Mouse (Mus musculus) cerebellum, postnatal 36 days (tissue): Measurements from ENCODE around the gene Elmo3.

ENCODE experiments used
- DNase-seq, 2 experiments: peaks; one replicate each; pipeline ENCODE4 v3.0.0; 2021 to 2022; ENCODE audit warnings: mixed read lengths in 2 of 2

The Elmo3 gene

DNA sequence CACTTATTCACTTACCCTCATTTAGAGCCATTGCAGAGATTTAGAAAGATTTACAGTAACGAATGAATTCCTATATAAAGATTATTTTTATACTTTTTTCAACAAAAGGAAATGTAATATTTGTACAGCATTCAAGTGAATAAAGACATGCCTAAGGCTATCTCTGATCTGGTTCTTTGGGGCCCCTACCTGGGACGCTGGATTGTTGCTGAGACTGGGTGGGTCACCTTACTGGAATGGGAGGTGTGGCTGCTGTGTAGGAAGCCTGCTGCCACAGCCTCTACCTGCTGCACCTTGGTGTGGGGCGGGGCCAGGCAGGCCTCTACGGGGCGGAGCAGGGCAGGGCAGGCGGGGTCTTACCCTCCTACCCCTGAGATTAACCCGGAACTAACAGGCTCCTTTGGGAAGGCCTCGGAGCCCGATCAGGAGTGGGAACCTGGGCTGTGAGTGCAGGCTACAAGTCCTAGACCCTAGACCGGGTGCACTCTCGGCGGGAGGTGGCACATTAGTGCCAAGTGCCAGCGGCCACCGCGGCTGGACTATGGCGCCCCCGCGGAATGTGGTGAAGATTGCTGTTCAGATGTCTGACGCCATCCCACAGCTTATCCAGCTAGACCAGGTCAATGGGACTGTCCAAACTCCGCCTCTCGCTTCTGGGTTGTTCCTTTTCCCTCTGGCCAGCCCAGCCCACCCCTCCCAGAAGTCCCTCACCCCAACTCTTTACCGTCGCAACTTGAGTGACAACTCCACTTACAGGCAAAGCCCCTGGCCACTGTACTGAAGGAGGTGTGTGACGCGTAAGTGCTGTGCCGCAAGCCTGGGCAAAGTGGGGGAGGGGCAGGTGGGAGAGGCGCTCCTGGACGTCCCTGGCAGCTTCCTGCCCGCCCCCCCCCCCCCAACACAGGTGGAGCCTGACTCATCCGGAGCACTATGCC lies at the start of gene Elmo3:
Elmo3 (plus strand) TSS at position 391 of the 935 bp plus-strand sequence.
- DNase-seq, result peak; percentile 75 to 79

DNA sequence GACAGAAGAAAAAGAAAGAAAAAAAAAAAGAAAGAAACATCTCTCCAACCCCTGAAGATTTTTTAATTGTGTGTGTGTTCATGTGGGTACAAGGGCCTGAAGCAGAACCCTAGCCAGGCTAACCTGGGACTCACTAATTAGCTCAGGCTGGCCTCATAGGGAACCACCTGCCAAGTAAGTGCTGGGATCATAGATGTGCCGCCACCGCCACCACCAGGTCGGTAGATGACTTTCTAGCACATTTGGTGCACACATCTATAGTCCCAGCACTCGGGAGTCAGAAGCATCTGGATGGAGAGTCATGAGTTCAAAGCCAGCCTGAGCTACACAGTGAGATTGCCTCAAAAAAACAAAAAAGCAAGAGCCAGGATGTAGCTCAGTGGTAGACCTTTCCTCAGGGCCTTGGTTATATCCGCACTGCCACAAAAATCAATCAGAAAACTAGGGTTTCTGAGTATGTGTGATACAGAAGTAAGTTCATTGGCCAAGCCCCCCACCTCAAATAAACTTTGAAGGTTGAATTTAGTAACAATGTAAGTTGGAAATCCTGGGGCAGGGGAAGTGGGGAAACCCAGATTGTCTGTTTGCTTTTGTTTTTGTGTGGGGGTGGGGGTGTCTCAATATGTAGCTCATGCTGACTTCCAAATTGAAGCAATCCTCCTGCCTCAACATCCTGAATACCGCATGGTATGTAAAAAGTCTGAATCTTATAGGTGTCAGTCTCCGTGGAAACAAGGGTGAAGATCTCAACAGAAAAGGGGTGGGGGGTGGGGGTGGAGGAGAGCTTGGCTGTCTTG lies 47.9 kb upstream of the Elmo3 start:
- no peak for DNase-seq

- DNase-seq, result peak in 1 of 2 experiments; percentile 33
Observed at GRCm38 (mm10) chr8:105258911-105259720, 46.3 kb upstream of the Elmo3 start.

- peak; percentile 73 to 75 for DNase-seq
Observed at GRCm38 (mm10) chr8:105259721-105260320, 45.6 kb upstream of the Elmo3 start.

DNA sequence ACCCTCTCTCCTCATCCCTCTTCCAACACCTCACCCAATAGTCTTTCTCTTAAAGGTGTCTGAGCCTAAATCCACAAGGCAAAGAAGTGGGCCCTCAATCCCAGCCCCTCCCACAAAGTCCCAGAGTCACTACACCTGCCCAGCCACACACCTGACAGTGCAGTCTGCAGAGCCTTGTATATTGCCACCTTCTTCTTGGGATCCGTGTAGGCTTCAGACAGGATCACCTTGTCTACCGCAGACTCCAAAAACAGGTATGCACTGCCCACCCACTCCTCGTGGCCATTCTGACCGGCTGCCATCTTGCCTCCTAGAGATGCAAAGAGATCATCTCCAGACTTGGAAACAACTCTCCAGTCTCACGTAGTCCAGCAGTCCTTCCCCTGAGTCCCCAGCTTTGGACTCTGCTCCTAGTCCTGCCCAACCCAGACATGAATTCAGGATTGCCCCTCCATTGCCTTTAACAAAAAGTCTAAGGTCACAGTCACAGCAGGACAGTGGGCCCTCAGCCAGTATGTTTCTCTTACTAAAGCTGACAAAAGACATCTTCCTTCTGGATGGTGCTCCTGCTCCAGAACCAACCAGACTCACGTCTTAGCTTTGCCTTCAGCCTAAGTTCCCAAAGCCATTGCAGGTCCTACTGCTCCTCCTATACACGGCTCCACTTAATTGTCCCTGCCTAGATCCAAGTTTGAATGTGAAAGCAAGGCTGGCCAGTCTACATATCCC lies 44.9 kb upstream of the Elmo3 start:
- DNase-seq, result no peak

- DNase-seq, result no peak
Observed at GRCm38 (mm10) chr8:105261326-105261980, 43.9 kb upstream of the Elmo3 start.

DNA sequence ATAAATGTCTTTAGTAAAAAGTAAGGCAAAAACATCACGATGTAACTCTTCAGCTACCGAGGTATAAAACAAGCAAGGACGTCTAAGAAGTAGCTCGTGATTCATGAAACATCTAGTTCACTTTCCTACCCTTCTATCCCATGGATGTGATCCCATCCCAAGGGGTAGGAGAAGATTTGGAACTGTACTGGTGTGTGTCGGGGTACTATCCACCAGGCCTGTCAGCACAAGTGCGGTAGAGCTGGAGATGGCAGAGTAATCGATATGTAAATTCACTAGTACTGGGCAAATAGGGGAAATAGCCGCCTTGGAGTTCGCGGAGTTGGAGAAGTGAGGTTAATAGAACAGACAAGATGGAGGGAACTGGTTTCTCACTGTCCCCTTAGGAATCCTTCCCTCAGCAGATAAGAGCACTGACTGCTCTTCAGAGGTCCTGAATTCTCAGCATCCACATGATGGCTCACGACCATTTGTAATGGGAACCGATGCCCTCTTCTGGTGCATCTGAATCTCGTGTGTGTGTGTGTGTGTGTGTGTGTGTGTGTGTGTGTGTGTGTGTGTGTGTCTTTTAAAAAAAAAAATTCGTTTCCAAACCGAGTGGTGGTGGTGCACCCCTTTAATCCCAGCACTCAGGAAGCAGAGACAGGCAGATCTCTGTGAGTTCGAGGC lies 42.0 kb upstream of the Elmo3 start:
- DNase-seq, result no peak

- peak; percentile 49 to 59 for DNase-seq
Observed at GRCm38 (mm10) chr8:105264024-105264982, 41.1 kb upstream of the Elmo3 start, which contains the start of the genes Tradd and Fbxl8. Gene Tradd, minus strand, starts transcription at chr8:105264609. Gene Fbxl8, plus strand, starts transcription at chr8:105264648.

GRCm38 (mm10) chr8:105265128-105265527 lies 40.3 kb upstream of the Elmo3 start:
- DNase-seq, result no peak

GRCm38 (mm10) chr8:105266775-105267174 lies 38.6 kb upstream of the Elmo3 start:
- DNase-seq, result no peak

DNA sequence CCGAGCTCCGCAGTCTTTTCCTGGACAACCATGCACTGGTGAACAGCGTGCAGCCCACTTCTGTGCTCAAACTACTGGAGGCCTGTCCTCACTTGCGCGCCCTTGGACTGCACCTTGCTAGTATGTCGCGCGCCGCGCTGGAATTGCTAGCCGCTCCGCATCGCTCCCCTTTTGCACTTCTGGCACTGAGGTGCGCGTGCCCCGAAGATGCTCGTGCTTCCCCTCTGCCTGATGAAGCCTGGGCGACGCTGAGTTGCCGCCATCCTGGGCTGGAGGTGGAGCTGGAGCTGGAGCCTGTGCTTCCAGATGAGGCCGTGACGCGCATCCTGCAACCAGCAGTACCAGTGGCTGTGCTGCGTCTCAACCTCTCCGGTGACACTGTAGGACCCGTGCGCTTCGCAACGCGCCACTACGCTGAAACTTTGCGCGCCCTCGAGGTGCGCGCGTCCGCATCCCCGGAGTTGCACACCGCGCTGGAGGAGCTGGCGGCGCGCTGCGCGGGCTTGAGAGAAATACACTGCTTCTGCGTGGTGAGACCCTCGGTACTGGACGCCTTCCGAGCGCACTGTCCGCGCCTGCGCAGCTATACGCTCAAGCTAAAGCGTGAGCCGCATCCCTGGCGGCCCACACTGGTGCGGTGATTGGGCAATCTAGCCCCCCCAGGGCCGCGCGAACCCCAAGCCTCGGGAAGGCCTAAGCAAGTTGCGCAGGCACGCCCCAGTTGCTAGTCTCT lies 36.9 kb upstream of the Elmo3 start:
- DNase-seq, result peak; percentile 38 to 42

- no peak for DNase-seq
Observed at GRCm38 (mm10) chr8:105269075-105269458, 36.3 kb upstream of the Elmo3 start.

DNA sequence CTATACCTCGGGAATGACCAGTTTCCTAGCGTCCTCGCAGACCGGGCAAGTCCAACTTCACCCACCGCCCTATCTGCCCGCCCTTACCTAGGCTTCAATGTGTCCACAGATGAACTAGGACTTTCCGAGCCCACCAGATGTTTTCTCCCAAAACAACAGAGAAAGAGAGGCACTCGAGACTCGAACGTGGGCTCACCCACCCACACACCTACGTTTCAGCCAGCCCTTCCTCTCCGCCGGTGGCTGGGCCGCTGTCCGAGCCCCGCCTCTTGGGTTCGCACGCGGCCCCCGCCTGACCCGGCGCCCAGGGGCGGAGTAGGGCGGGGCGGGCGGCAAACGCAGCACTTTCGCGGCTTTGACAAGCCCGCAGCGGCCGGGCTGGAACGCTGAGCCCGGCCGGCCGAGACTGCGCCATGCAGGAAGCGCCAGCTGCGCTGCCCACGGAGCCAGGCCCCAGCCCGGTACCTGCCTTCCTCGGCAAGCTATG lies 35.9 kb upstream of the Elmo3 start, which contains the start of gene Hsf4:
Hsf4 (plus strand) TSS at position 341 of the 487 bp plus-strand sequence.
- no peak for DNase-seq

DNA sequence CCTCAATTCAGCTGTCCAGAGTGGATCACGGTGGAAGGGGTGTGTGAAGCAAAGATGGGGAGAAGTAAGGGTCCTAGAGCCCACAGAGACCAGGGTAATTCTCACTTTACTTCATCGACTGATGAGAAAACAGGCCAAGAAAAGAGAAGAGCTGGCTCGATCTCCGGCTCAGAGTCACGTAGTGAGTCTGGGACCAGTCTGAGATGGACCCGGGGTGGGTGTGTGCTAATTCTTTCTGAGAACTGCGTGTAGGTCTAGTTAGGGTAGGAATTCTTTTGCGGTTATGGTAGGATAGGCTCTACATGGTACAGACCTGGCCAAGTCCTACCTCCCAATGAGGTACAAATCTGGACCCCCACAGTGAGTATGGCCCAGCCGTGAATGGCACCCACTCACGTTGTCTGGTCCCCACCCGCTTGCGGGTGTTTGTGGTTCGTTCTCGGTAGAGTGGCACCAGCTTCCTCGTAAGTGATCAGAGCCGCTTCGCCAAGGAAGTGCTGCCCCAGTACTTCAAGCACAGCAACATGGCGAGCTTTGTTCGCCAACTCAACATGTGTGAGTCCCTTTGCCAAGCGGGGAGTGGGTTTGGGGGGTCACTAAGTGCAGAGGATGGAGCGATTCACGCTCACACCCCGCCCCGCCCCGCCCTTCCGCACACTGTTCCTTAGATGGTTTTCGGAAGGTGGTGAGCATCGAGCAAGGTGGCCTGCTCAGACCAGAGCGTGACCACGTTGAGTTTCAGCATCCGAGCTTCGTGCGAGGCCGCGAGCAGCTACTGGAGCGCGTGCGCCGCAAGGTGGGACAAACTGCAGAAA lies 35.1 kb upstream of the Elmo3 start:
- no peak for DNase-seq

DNA sequence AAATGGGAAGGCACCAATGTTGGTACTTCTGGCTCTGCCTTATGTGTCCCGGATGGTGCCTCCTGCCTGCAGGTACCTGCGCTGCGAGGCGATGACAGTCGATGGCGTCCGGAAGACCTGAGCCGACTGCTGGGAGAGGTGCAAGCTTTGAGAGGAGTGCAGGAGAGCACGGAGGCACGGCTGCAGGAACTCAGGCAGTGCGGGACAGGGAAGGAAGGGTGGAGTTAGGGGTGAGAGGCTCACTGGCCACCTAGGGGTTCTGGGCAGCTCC lies 34.5 kb upstream of the Elmo3 start:
- no peak for DNase-seq

GRCm38 (mm10) chr8:105275387-105275786 lies 30.0 kb upstream of the Elmo3 start:
- DNase-seq, result no peak

DNA sequence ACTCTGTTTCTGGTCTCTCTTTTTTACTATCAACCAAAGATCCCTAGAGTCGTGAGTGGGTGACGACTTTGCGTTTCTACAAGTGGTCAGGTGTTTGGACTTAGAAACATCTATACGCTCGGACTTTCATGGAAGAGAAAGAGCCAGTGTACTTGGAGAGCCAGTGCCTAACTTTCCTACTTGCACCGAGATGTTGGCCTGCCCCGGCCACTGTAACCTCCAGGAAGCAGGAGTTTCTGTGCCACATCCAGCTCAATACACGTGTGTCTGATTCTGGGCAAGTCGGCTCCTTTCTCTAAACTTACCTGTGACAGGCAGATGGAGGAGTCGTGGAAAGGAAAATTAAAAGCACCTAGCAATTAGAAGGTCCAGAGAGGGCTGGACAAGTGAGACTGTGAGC lies 29.6 kb upstream of the Elmo3 start, which contains the start of gene Nol3:
Nol3 (plus strand) TSS at position 301 of the 400 bp plus-strand sequence.
- DNase-seq, result no peak
